Mouse (Mus musculus): ENCODE measurements around the gene Them7. TPM values are rescaled to one million over a fixed set of nuclear protein-coding genes. Genes with fewer than 3 reads are reported as not detected.

The Them7 gene
- total and polyA plus RNA-seq, 3 experiments: not detected

GRCm38 (mm10) chr2:105237841-105238240 lies 13.7 kb downstream of the Them7 start:
- Histone ChIP-seq H3K4me1 (ENCODE audit: insufficient read depth, low read depth, low read length) (no peaks in the 10 kb centered on the region), H3K9me3 (replicated peaks) (no peaks in the 10 kb centered on the region), H3K27me3 (ENCODE audit: insufficient read depth, low read length) (peaks cover 3% of the 10 kb centered on the region; the same call in 1 of the 2 replicates), H3K36me3 (replicated peaks) (no peaks in the 10 kb centered on the region), H3K4me3 (ENCODE audit: low read depth, low read length) (no peak overlapping the region)
- DNase-seq (ENCODE audit: low spot score) (no peak), ATAC-seq (ENCODE audit: extremely low read depth, insufficient number of reproducible peaks, low FRiP score, poor library complexity, severe bottlenecking) (no peak)
- TF ChIP-seq TAL1 (conservative IDR thresholded peaks at IDR 0.05; ENCODE audit: low read depth, low read length) (no peak), POLR2AphosphoS5 (IDR thresholded peaks at IDR 0.05; ENCODE audit: insufficient replicate concordance, low read depth, low read length) (no peak), CTCF (IDR thresholded peaks at IDR 0.05; ENCODE audit: low read depth, low read length) (no peak), GATA2 (IDR thresholded peaks at IDR 0.05; ENCODE audit: borderline replicate concordance, low read depth, low read length) (no peak), GATA1 (IDR thresholded peaks at IDR 0.05; ENCODE audit: borderline replicate concordance, low read length) (no peak)

DNA sequence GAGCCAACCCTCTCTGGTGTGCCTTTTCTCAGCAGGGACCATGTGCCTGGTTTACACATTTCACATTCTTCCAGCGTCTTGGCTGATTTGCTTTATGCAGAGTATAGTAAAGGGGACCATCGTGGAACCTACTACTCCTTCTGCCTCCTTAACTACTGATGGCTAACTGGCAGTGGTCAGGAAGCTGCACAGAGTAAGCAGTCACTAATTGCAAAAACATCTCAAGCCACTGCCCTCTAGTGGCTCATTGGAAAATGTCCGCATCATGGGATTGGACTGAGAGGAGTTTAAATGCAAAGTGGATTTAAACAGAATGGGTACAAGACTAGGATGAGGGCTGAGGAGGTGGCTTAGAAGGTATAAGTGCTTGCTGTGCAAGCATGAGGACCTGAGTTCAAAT lies 14.7 kb downstream of the Them7 start:
- peaks cover 3% of the 10 kb centered on the region; the same call in 1 of the 2 replicates for H3K27me3 ChIP-seq (ENCODE audit: insufficient read depth, low read length)
- H3K36me3 ChIP-seq (replicated peaks): no peaks in the 10 kb centered on the region
- ATAC-seq (ENCODE audit: extremely low read depth, insufficient number of reproducible peaks, low FRiP score, poor library complexity, severe bottlenecking) (no peak), DNase-seq (ENCODE audit: low spot score) (no peak)
- H3K9me3 ChIP-seq (replicated peaks): no peaks in the 10 kb centered on the region
- no peak overlapping the region for H3K4me3 ChIP-seq (ENCODE audit: low read depth, low read length)
- TF ChIP-seq TAL1 (conservative IDR thresholded peaks at IDR 0.05; ENCODE audit: low read depth, low read length): no peak
- no peak for TF ChIP-seq CTCF (IDR thresholded peaks at IDR 0.05; ENCODE audit: low read depth, low read length)
- H3K4me1 ChIP-seq (ENCODE audit: insufficient read depth, low read depth, low read length): no peaks in the 10 kb centered on the region

- TF ChIP-seq TAL1 (conservative IDR thresholded peaks at IDR 0.05; ENCODE audit: low read depth, low read length) (no peak), GATA2 (IDR thresholded peaks at IDR 0.05; ENCODE audit: borderline replicate concordance, low read depth, low read length) (no peak), GATA1 (IDR thresholded peaks at IDR 0.05; ENCODE audit: borderline replicate concordance, low read length) (no peak), CTCF (IDR thresholded peaks at IDR 0.05; ENCODE audit: low read depth, low read length) (no peak), POLR2AphosphoS5 (IDR thresholded peaks at IDR 0.05; ENCODE audit: insufficient replicate concordance, low read depth, low read length) (no peak)
- DNase-seq (ENCODE audit: low spot score) (no peak), ATAC-seq (ENCODE audit: extremely low read depth, insufficient number of reproducible peaks, low FRiP score, poor library complexity, severe bottlenecking) (no peak)
These were observed 16.5 kb downstream of the Them7 start for GRCm38 (mm10) chr2:105240631-105241030.

DNA sequence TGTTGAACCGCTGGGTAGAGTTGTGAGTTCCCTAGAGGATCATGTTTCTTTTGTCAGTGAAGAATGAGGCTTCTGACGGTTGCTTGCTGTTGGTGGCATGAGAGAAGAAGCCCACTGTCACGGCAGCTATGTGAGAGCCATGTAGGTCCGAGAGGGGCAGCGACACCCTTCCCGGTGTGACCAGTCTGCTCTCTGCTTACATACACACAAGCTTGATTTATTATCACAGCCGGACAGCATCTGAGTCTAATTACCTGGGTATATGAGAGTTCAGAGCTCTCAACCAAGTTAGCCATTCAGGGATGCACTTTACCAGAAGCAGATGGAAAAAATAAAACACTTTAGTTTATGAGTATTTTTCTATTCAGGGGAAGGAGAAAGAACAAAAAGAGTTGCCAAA lies 18.8 kb downstream of the Them7 start:
- Histone ChIP-seq H3K36me3 (replicated peaks) (no peaks in the 10 kb centered on the region), H3K4me3 (ENCODE audit: low read depth, low read length) (no peak overlapping the region), H3K9me3 (replicated peaks) (no peaks in the 10 kb centered on the region), H3K4me1 (ENCODE audit: insufficient read depth, low read depth, low read length) (no peaks in the 10 kb centered on the region), H3K27me3 (ENCODE audit: insufficient read depth, low read length) (peaks cover 3% of the 10 kb centered on the region; the same call in 1 of the 2 replicates)
- TF ChIP-seq POLR2AphosphoS5 (IDR thresholded peaks at IDR 0.05; ENCODE audit: insufficient replicate concordance, low read depth, low read length) (no peak), GATA2 (IDR thresholded peaks at IDR 0.05; ENCODE audit: borderline replicate concordance, low read depth, low read length) (no peak), CTCF (IDR thresholded peaks at IDR 0.05; ENCODE audit: low read depth, low read length) (no peak), GATA1 (IDR thresholded peaks at IDR 0.05; ENCODE audit: borderline replicate concordance, low read length) (no peak), TAL1 (conservative IDR thresholded peaks at IDR 0.05; ENCODE audit: low read depth, low read length) (no peak)
- ATAC-seq (ENCODE audit: extremely low read depth, insufficient number of reproducible peaks, low FRiP score, poor library complexity, severe bottlenecking) (no peak), DNase-seq (ENCODE audit: low spot score) (no peak)

More at GRCm38 (mm10) chr2:105240631-105241030, 16.5 kb downstream of the Them7 start:
- Histone ChIP-seq H3K9me3 (replicated peaks) (no peaks in the 10 kb centered on the region), H3K27me3 (ENCODE audit: insufficient read depth, low read length) (peaks cover 6% of the 10 kb centered on the region; the same call in 1 of the 2 replicates), H3K36me3 (replicated peaks) (no peaks in the 10 kb centered on the region), H3K4me1 (ENCODE audit: insufficient read depth, low read depth, low read length) (no peaks in the 10 kb centered on the region), H3K4me3 (ENCODE audit: low read depth, low read length) (no peak overlapping the region)

GRCm38 (mm10) chr2:105244733-105245132 lies 20.6 kb downstream of the Them7 start:
- TF ChIP-seq GATA1 (IDR thresholded peaks at IDR 0.05; ENCODE audit: borderline replicate concordance, low read length) (no peak), GATA2 (IDR thresholded peaks at IDR 0.05; ENCODE audit: borderline replicate concordance, low read depth, low read length) (no peak), TAL1 (conservative IDR thresholded peaks at IDR 0.05; ENCODE audit: low read depth, low read length) (no peak), POLR2AphosphoS5 (IDR thresholded peaks at IDR 0.05; ENCODE audit: insufficient replicate concordance, low read depth, low read length) (no peak), CTCF (IDR thresholded peaks at IDR 0.05; ENCODE audit: low read depth, low read length) (no peak)
- no peaks in the 10 kb centered on the region for H3K36me3 ChIP-seq (replicated peaks)
- ATAC-seq (ENCODE audit: extremely low read depth, insufficient number of reproducible peaks, low FRiP score, poor library complexity, severe bottlenecking) (no peak), DNase-seq (ENCODE audit: low spot score) (no peak)
- peaks cover 3% of the 10 kb centered on the region; the same call in 1 of the 2 replicates for H3K27me3 ChIP-seq (ENCODE audit: insufficient read depth, low read length)
- H3K4me3 ChIP-seq (ENCODE audit: low read depth, low read length): no peak overlapping the region
- H3K4me1 ChIP-seq (ENCODE audit: insufficient read depth, low read depth, low read length): no peaks in the 10 kb centered on the region
- H3K9me3 ChIP-seq (replicated peaks): no peaks in the 10 kb centered on the region

GRCm38 (mm10) chr2:105251978-105252377 lies 27.9 kb downstream of the Them7 start:
- Histone ChIP-seq H3K4me1 (ENCODE audit: insufficient read depth, low read depth, low read length) (no peaks in the 10 kb centered on the region), H3K27me3 (ENCODE audit: insufficient read depth, low read length) (no peaks in the 10 kb centered on the region), H3K4me3 (ENCODE audit: low read depth, low read length) (no peak overlapping the region), H3K9me3 (replicated peaks) (no peaks in the 10 kb centered on the region), H3K36me3 (replicated peaks) (no peaks in the 10 kb centered on the region)
- TF ChIP-seq TAL1 (conservative IDR thresholded peaks at IDR 0.05; ENCODE audit: low read depth, low read length) (no peak), POLR2AphosphoS5 (IDR thresholded peaks at IDR 0.05; ENCODE audit: insufficient replicate concordance, low read depth, low read length) (no peak), GATA2 (IDR thresholded peaks at IDR 0.05; ENCODE audit: borderline replicate concordance, low read depth, low read length) (no peak), CTCF (IDR thresholded peaks at IDR 0.05; ENCODE audit: low read depth, low read length) (no peak), GATA1 (IDR thresholded peaks at IDR 0.05; ENCODE audit: borderline replicate concordance, low read length) (no peak)
- ATAC-seq (ENCODE audit: extremely low read depth, insufficient number of reproducible peaks, low FRiP score, poor library complexity, severe bottlenecking): peak; percentile 66; the same call in 1 of the 2 replicates
- DNase-seq (ENCODE audit: low spot score): no peak
